Mouse (Mus musculus): ENCODE results near the gene Sema4b.

DNA sequence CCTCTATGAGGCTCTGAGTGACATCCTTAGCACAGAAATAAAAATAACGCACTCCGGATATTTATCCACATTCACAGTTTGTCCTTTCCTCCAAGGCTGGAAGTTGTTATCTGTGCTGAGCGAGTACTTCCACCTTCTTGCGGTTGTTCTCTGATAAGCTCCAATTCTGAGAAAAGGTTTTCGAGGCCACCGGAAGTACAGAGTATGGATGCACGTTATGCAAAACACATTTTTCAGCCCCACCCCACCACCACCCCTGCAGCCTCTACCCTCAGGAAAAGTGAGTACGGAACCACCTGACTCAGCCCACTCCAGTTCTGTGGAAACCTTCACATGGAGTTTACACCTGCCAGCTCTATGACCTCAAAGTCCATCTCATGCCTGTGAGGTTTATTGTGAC is 40.6 kb upstream of the Sema4b start:
- no peak for TF ChIP-seq CTCF (IDR thresholded peaks at IDR 0.05; ENCODE audit: low read depth)
- peak; percentile 97 for TF ChIP-seq EP300 (IDR thresholded peaks at IDR 0.05; ENCODE audit: low read depth)

Data from liver, embryonic 14.5 days (tissue).